Mouse (Mus musculus): ENCODE results near the gene Fam53b. TPM values are rescaled to one million over a fixed set of nuclear protein-coding genes. Genes with fewer than 3 reads are reported as not detected.

The Fam53b gene
- polyA plus RNA-seq, 1 experiment from 2014 or later: 21.0 TPM

GRCm38 (mm10) chr7:132690716-132691472, 122.8 kb downstream of the Fam53b start:
- Histone ChIP-seq H3K27ac (replicated peaks; ENCODE audit: low read depth, low read length) (no peak overlapping the region), H3K9ac (ENCODE audit: low read depth, low read length) (no peak overlapping the region), H3K4me2 (ENCODE audit: low read depth, low read length) (no peak overlapping the region), H3K9me3 (ENCODE audit: control insufficient read depth, low read length) (0 out of 2 replicates have a peak, but pooled peaks cover 6% of the 10 kb centered on the region), H3K4me1 (ENCODE audit: control insufficient read depth, insufficient read depth, low read length) (peaks cover 13% of the 10 kb centered on the region), H3K27me3 (replicated peaks; ENCODE audit: control insufficient read depth, insufficient read depth, low read length) (no peaks in the 10 kb centered on the region), H3K4me3 (ENCODE audit: low read depth, low read length) (no peak overlapping the region), H3K36me3 (ENCODE audit: control insufficient read depth, insufficient read depth, low read length) (no peaks in the 10 kb centered on the region)
- DNase-seq (ENCODE audit: low spot score) (no peak), ATAC-seq (ENCODE audit: low read depth) (no peak)
- 82% methylated on average over 14 of the region's 14 CpGs for WGBS

GRCm38 (mm10) chr7:132689722-132690121, 124.0 kb downstream of the Fam53b start:
- 52% methylated on average over 5 of the region's 5 CpGs for WGBS
- peak overlapping the region; percentile 63 for H3K27ac ChIP-seq (replicated peaks; ENCODE audit: low read depth, low read length)
- no peaks in the 10 kb centered on the region for H3K27me3 ChIP-seq (replicated peaks; ENCODE audit: control insufficient read depth, insufficient read depth, low read length)
- DNase-seq (ENCODE audit: low spot score): no peak
- H3K9me3 ChIP-seq (ENCODE audit: control insufficient read depth, low read length): 0 out of 2 replicates have a peak, but pooled peaks cover 2% of the 10 kb centered on the region
- H3K4me3 ChIP-seq (ENCODE audit: low read depth, low read length): no peak overlapping the region
- no peak overlapping the region for H3K9ac ChIP-seq (ENCODE audit: low read depth, low read length)
- no peak for ATAC-seq (ENCODE audit: low read depth)
- peaks cover 13% of the 10 kb centered on the region for H3K4me1 ChIP-seq (ENCODE audit: control insufficient read depth, insufficient read depth, low read length)
- no peak overlapping the region for H3K4me2 ChIP-seq (ENCODE audit: low read depth, low read length)
- no peaks in the 10 kb centered on the region for H3K36me3 ChIP-seq (ENCODE audit: control insufficient read depth, insufficient read depth, low read length)

- ATAC-seq (ENCODE audit: low read depth): 0 out of 2 replicates have a peak, but pooled peaks have one; percentile 16
- peak overlapping the region; percentile 63; the same call in 1 of the 2 replicates for H3K27ac ChIP-seq (replicated peaks; ENCODE audit: low read depth, low read length)
Observed at GRCm38 (mm10) chr7:132688721-132689120, 125.0 kb downstream of the Fam53b start.

GRCm38 (mm10) chr7:132687897-132688296, 125.8 kb downstream of the Fam53b start:
- H3K27me3 ChIP-seq (replicated peaks; ENCODE audit: control insufficient read depth, insufficient read depth, low read length): no peaks in the 10 kb centered on the region
- H3K36me3 ChIP-seq (ENCODE audit: control insufficient read depth, insufficient read depth, low read length): no peaks in the 10 kb centered on the region
- H3K4me3 ChIP-seq (ENCODE audit: low read depth, low read length): no peak overlapping the region
- H3K9ac ChIP-seq (ENCODE audit: low read depth, low read length): no peak overlapping the region
- 53% methylated on average over 2 of the region's 2 CpGs for WGBS
- H3K4me1 ChIP-seq (ENCODE audit: control insufficient read depth, insufficient read depth, low read length): peaks cover 13% of the 10 kb centered on the region
- ATAC-seq (ENCODE audit: low read depth) (no peak), DNase-seq (ENCODE audit: low spot score) (no peak)
- no peak overlapping the region for H3K4me2 ChIP-seq (ENCODE audit: low read depth, low read length)
- H3K27ac ChIP-seq (replicated peaks; ENCODE audit: low read depth, low read length): 0 out of 2 replicates have a peak overlapping the region, but pooled peaks have one; percentile 33
- no peaks in the 10 kb centered on the region for H3K9me3 ChIP-seq (ENCODE audit: control insufficient read depth, low read length)

More at GRCm38 (mm10) chr7:132688721-132689120, 125.0 kb downstream of the Fam53b start:
- DNase-seq (ENCODE audit: low spot score): peak; percentile 64
- WGBS: 30% methylated on average over 4 of the region's 5 CpGs
- H3K9ac ChIP-seq (ENCODE audit: low read depth, low read length): no peak overlapping the region
- H3K36me3 ChIP-seq (ENCODE audit: control insufficient read depth, insufficient read depth, low read length): no peaks in the 10 kb centered on the region
- H3K4me3 ChIP-seq (ENCODE audit: low read depth, low read length): no peak overlapping the region
- H3K4me1 ChIP-seq (ENCODE audit: control insufficient read depth, insufficient read depth, low read length): peaks cover 13% of the 10 kb centered on the region
- no peaks in the 10 kb centered on the region for H3K27me3 ChIP-seq (replicated peaks; ENCODE audit: control insufficient read depth, insufficient read depth, low read length)
- H3K9me3 ChIP-seq (ENCODE audit: control insufficient read depth, low read length): no peaks in the 10 kb centered on the region
- no peak overlapping the region for H3K4me2 ChIP-seq (ENCODE audit: low read depth, low read length)

GRCm38 (mm10) chr7:132686515-132686914, 127.2 kb downstream of the Fam53b start:
- Histone ChIP-seq H3K9ac (ENCODE audit: low read depth, low read length) (no peak overlapping the region), H3K4me1 (ENCODE audit: control insufficient read depth, insufficient read depth, low read length) (peaks cover 13% of the 10 kb centered on the region), H3K27ac (replicated peaks; ENCODE audit: low read depth, low read length) (no peak overlapping the region), H3K4me2 (ENCODE audit: low read depth, low read length) (no peak overlapping the region), H3K4me3 (ENCODE audit: low read depth, low read length) (no peak overlapping the region), H3K27me3 (replicated peaks; ENCODE audit: control insufficient read depth, insufficient read depth, low read length) (no peaks in the 10 kb centered on the region), H3K9me3 (ENCODE audit: control insufficient read depth, low read length) (no peaks in the 10 kb centered on the region), H3K36me3 (ENCODE audit: control insufficient read depth, insufficient read depth, low read length) (no peaks in the 10 kb centered on the region)
- WGBS: 90% methylated on average over 3 of the region's 3 CpGs
- ATAC-seq (ENCODE audit: low read depth): no peak
- no peak for DNase-seq (ENCODE audit: low spot score)

GRCm38 (mm10) chr7:132683923-132684322, 129.8 kb downstream of the Fam53b start:
- no peaks in the 10 kb centered on the region for H3K9me3 ChIP-seq (ENCODE audit: control insufficient read depth, low read length)
- no peak overlapping the region for H3K4me2 ChIP-seq (ENCODE audit: low read depth, low read length)
- no peak overlapping the region for H3K27ac ChIP-seq (replicated peaks; ENCODE audit: low read depth, low read length)
- no peaks in the 10 kb centered on the region for H3K27me3 ChIP-seq (replicated peaks; ENCODE audit: control insufficient read depth, insufficient read depth, low read length)
- H3K4me3 ChIP-seq (ENCODE audit: low read depth, low read length): no peak overlapping the region
- H3K9ac ChIP-seq (ENCODE audit: low read depth, low read length): no peak overlapping the region
- ATAC-seq (ENCODE audit: low read depth): no peak
- DNase-seq (ENCODE audit: low spot score): no peak
- peaks cover 8% of the 10 kb centered on the region for H3K4me1 ChIP-seq (ENCODE audit: control insufficient read depth, insufficient read depth, low read length)
- no peaks in the 10 kb centered on the region for H3K36me3 ChIP-seq (ENCODE audit: control insufficient read depth, insufficient read depth, low read length)
- 84% methylated on average over 4 of the region's 4 CpGs for WGBS

- no peaks in the 10 kb centered on the region for H3K4me1 ChIP-seq (ENCODE audit: control insufficient read depth, insufficient read depth, low read length)
- no peaks in the 10 kb centered on the region for H3K36me3 ChIP-seq (ENCODE audit: control insufficient read depth, insufficient read depth, low read length)
- H3K9ac ChIP-seq (ENCODE audit: low read depth, low read length): no peak overlapping the region
- no peaks in the 10 kb centered on the region for H3K9me3 ChIP-seq (ENCODE audit: control insufficient read depth, low read length)
- DNase-seq (ENCODE audit: low spot score): no peak
- H3K4me3 ChIP-seq (ENCODE audit: low read depth, low read length): no peak overlapping the region
- H3K27me3 ChIP-seq (replicated peaks; ENCODE audit: control insufficient read depth, insufficient read depth, low read length): no peaks in the 10 kb centered on the region
- no peak for ATAC-seq (ENCODE audit: low read depth)
- 74% methylated on average over 3 of the region's 3 CpGs for WGBS
- no peak overlapping the region for H3K27ac ChIP-seq (replicated peaks; ENCODE audit: low read depth, low read length)
- no peak overlapping the region for H3K4me2 ChIP-seq (ENCODE audit: low read depth, low read length)
Observed at GRCm38 (mm10) chr7:132682901-132683300, 130.8 kb downstream of the Fam53b start.

- Histone ChIP-seq H3K27me3 (replicated peaks; ENCODE audit: control insufficient read depth, insufficient read depth, low read length) (no peaks in the 10 kb centered on the region), H3K4me2 (ENCODE audit: low read depth, low read length) (no peak overlapping the region), H3K36me3 (ENCODE audit: control insufficient read depth, insufficient read depth, low read length) (no peaks in the 10 kb centered on the region), H3K27ac (replicated peaks; ENCODE audit: low read depth, low read length) (no peak overlapping the region), H3K4me1 (ENCODE audit: control insufficient read depth, insufficient read depth, low read length) (no peaks in the 10 kb centered on the region), H3K9me3 (ENCODE audit: control insufficient read depth, low read length) (no peaks in the 10 kb centered on the region), H3K4me3 (ENCODE audit: low read depth, low read length) (no peak overlapping the region), H3K9ac (ENCODE audit: low read depth, low read length) (no peak overlapping the region)
- WGBS: 88% methylated on average over 3 of the region's 3 CpGs
- no peak for DNase-seq (ENCODE audit: low spot score)
- ATAC-seq (ENCODE audit: low read depth): no peak
Observed at GRCm38 (mm10) chr7:132682336-132682735, 131.3 kb downstream of the Fam53b start.

GRCm38 (mm10) chr7:132681831-132682230, 131.9 kb downstream of the Fam53b start:
- WGBS: 80% methylated on average over 1 of the region's 1 CpGs
- H3K4me3 ChIP-seq (ENCODE audit: low read depth, low read length): no peak overlapping the region
- no peak overlapping the region for H3K4me2 ChIP-seq (ENCODE audit: low read depth, low read length)
- H3K36me3 ChIP-seq (ENCODE audit: control insufficient read depth, insufficient read depth, low read length): no peaks in the 10 kb centered on the region
- H3K9ac ChIP-seq (ENCODE audit: low read depth, low read length): no peak overlapping the region
- ATAC-seq (ENCODE audit: low read depth) (no peak), DNase-seq (ENCODE audit: low spot score) (no peak)
- no peak overlapping the region for H3K27ac ChIP-seq (replicated peaks; ENCODE audit: low read depth, low read length)
- no peaks in the 10 kb centered on the region for H3K9me3 ChIP-seq (ENCODE audit: control insufficient read depth, low read length)
- H3K27me3 ChIP-seq (replicated peaks; ENCODE audit: control insufficient read depth, insufficient read depth, low read length): no peaks in the 10 kb centered on the region
- no peaks in the 10 kb centered on the region for H3K4me1 ChIP-seq (ENCODE audit: control insufficient read depth, insufficient read depth, low read length)

Data from embryonic facial prominence, embryonic 14.5 days (tissue).